Mouse (Mus musculus) limb, embryonic 13.5 days (tissue): ENCODE data around the gene Gm45785. TPM values are rescaled to one million over a fixed set of nuclear protein-coding genes. Genes with fewer than 3 reads are reported as not detected.

Experiments
- polyA plus RNA-seq: library from polyadenylated mRNA; unstranded; fragments of >200 nt; fragmentation: Nextera tagmentation; extraction: Ambion mirVana; gene quantifications from 2 replicates; pipeline ENCODE4 v1.2.1, GENCODE M21; 2015

The Gm45785 gene
- polyA plus RNA-seq, 1 experiment from 2014 or later = not detected

Other genes with a start within 250 kb of the Gm45785 start
- not detected in 2 replicates for gene Olfr61, start 227.4 kb downstream of the Gm45785 start, polyA plus RNA-seq
- gene Olfr53, start 209.9 kb downstream of the Gm45785 start, polyA plus RNA-seq = not detected in 2 replicates
- 0.03 TPM in 2 replicates for gene Olfr539, start 196.4 kb downstream of the Gm45785 start, polyA plus RNA-seq
- 0.04 and 0.13 TPM in 2 replicates for gene Olfr45, start 174.4 kb downstream of the Gm45785 start, polyA plus RNA-seq
- gene Olfr541, start 159.1 kb downstream of the Gm45785 start, polyA plus RNA-seq = not detected in 2 replicates
- not detected in 2 replicates for gene Cyp2e1, start 92.6 kb downstream of the Gm45785 start, polyA plus RNA-seq
- 0.67 and 1.1 TPM in 2 replicates for gene Syce1, start 68.5 kb downstream of the Gm45785 start, polyA plus RNA-seq
- gene Zfp941, start 34.2 kb downstream of the Gm45785 start, polyA plus RNA-seq = 2.7 and 3.0 TPM in 2 replicates
- gene Urah, start 21.3 kb downstream of the Gm45785 start, polyA plus RNA-seq = 1.0 and 1.4 TPM in 2 replicates
- not detected in 2 replicates for gene Scgb1c1, start 10.8 kb downstream of the Gm45785 start, polyA plus RNA-seq
- gene Odf3, start 8.5 kb downstream of the Gm45785 start, polyA plus RNA-seq = not detected in 2 replicates
- 65.2 and 73.1 TPM in 2 replicates for gene Ric8a, start 626 bp upstream of the Gm45785 start, polyA plus RNA-seq
- gene Bet1l, start 1.2 kb upstream of the Gm45785 start, polyA plus RNA-seq = 59.2 and 63.6 TPM in 2 replicates
- gene Psmd13, start 25.6 kb upstream of the Gm45785 start, polyA plus RNA-seq = 251 and 252 TPM in 2 replicates
- 29.6 and 30.1 TPM in 2 replicates for gene Sirt3, start 26.0 kb upstream of the Gm45785 start, polyA plus RNA-seq
- 9.3 and 10.0 TPM in 2 replicates for gene Cox8b, start 44.1 kb upstream of the Gm45785 start, polyA plus RNA-seq
- 0.05 and 0.06 TPM in 2 replicates for gene Nlrp6, start 64.6 kb upstream of the Gm45785 start, polyA plus RNA-seq
- gene Pgghg, start 85.1 kb upstream of the Gm45785 start, polyA plus RNA-seq = 25.9 and 28.0 TPM in 2 replicates
- 10.7 and 15.2 TPM in 2 replicates for gene Ifitm5, start 94.0 kb upstream of the Gm45785 start, polyA plus RNA-seq
- not detected in 2 replicates for gene Gm45717, start 99.6 kb upstream of the Gm45785 start, polyA plus RNA-seq
- 1,181 and 1,271 TPM in 2 replicates for gene Ifitm2, start 99.7 kb upstream of the Gm45785 start, polyA plus RNA-seq
- gene Ifitm1, start 110.9 kb upstream of the Gm45785 start, polyA plus RNA-seq = 50.2 and 64.6 TPM in 2 replicates
- 121 and 130 TPM in 2 replicates for gene Ifitm3, start 154.4 kb upstream of the Gm45785 start, polyA plus RNA-seq
- gene Ifitm6, start 161.6 kb upstream of the Gm45785 start, polyA plus RNA-seq = 0.31 TPM in 1 of 2 replicates, not detected in the other
- gene Gm17387, start 172.8 kb upstream of the Gm45785 start, polyA plus RNA-seq = not detected in 2 replicates
- gene B4galnt4, start 204.8 kb upstream of the Gm45785 start, polyA plus RNA-seq = 21.5 and 26.9 TPM in 2 replicates
- 23.9 and 25.5 TPM in 2 replicates for gene Pkp3, start 221.9 kb upstream of the Gm45785 start, polyA plus RNA-seq
- gene Sigirr, start 244.2 kb upstream of the Gm45785 start, polyA plus RNA-seq = 2.7 and 3.1 TPM in 2 replicates